Mouse (Mus musculus): ENCODE data around the gene Zfp109. TPM values are rescaled to one million over a fixed set of nuclear protein-coding genes. Genes with fewer than 3 reads are reported as not detected.
"Not testable (repeated sequence)": the region's sequence is repeated elsewhere in the genome, so short reads cannot be mapped to it uniquely, and the experiment has no call there.

Zfp109 gene
- 0.70 and 0.84 TPM in 2 replicates for polyA plus RNA-seq (2012; rRNA removed)

- peak within 1 kb of the TSS; percentile 74 for H3K4me3 ChIP-seq (ENCODE audit: control insufficient read depth, low read depth, low read length)
- TF ChIP-seq CTCF (IDR thresholded peaks at IDR 0.05; ENCODE audit: control insufficient read depth, insufficient read depth, insufficient replicate concordance, low read depth, low read length) (no peak), POLR2A (IDR thresholded peaks at IDR 0.05; ENCODE audit: control insufficient read depth, low read depth, low read length) (peak; percentile 57)
- peaks cover 6% of the 10 kb centered on the region for H3K4me1 ChIP-seq (ENCODE audit: control insufficient read depth, insufficient read depth, low read length)
- H3K27ac ChIP-seq (ENCODE audit: control insufficient read depth, insufficient read depth, low read depth, low read length) = no peak within 1 kb of the TSS
- H3K27me3 ChIP-seq (ENCODE audit: control insufficient read depth, insufficient read depth, low read length) = no peaks in the 10 kb centered on the region
- H3K36me3 ChIP-seq (ENCODE audit: control insufficient read depth, insufficient read depth, low read length) = no peaks in the 10 kb centered on the region
Observed at GRCm38 (mm10) chr7:24237040-24237791, at the start of gene Zfp109. Gene Zfp109, minus strand, starts transcription at chr7:24237560.

- TF ChIP-seq POLR2A (IDR thresholded peaks at IDR 0.05; ENCODE audit: control insufficient read depth, low read depth, low read length) = no peak
- no peak for TF ChIP-seq CTCF (IDR thresholded peaks at IDR 0.05; ENCODE audit: control insufficient read depth, insufficient read depth, insufficient replicate concordance, low read depth, low read length)
- H3K36me3 ChIP-seq (ENCODE audit: control insufficient read depth, insufficient read depth, low read length) = no peaks in the 10 kb centered on the region
- H3K27ac ChIP-seq (ENCODE audit: control insufficient read depth, insufficient read depth, low read depth, low read length) = no peak overlapping the region
- no peaks in the 10 kb centered on the region for H3K4me1 ChIP-seq (ENCODE audit: control insufficient read depth, insufficient read depth, low read length)
- no peaks in the 10 kb centered on the region for H3K27me3 ChIP-seq (ENCODE audit: control insufficient read depth, insufficient read depth, low read length)
- H3K4me3 ChIP-seq (ENCODE audit: control insufficient read depth, low read depth, low read length) = no peak overlapping the region
Observed at GRCm38 (mm10) chr7:24286916-24287315, 49.6 kb upstream of the Zfp109 start.

GRCm38 (mm10) chr7:24286090-24286489 is 48.7 kb upstream of the Zfp109 start:
- TF ChIP-seq CTCF (IDR thresholded peaks at IDR 0.05; ENCODE audit: control insufficient read depth, insufficient read depth, insufficient replicate concordance, low read depth, low read length) = peak; percentile 35
- TF ChIP-seq POLR2A (IDR thresholded peaks at IDR 0.05; ENCODE audit: control insufficient read depth, low read depth, low read length) = no peak

GRCm38 (mm10) chr7:24280858-24281145 is 43.4 kb upstream of the Zfp109 start:
- TF ChIP-seq POLR2A (IDR thresholded peaks at IDR 0.05; ENCODE audit: control insufficient read depth, low read depth, low read length) (no peak), CTCF (IDR thresholded peaks at IDR 0.05; ENCODE audit: control insufficient read depth, insufficient read depth, insufficient replicate concordance, low read depth, low read length) (no peak)
- no peaks in the 10 kb centered on the region; the same call in 1 of the 2 replicates for H3K4me1 ChIP-seq (ENCODE audit: control insufficient read depth, insufficient read depth, low read length)
- H3K27me3 ChIP-seq (ENCODE audit: control insufficient read depth, insufficient read depth, low read length) = no peaks in the 10 kb centered on the region
- H3K36me3 ChIP-seq (ENCODE audit: control insufficient read depth, insufficient read depth, low read length) = no peaks in the 10 kb centered on the region
- H3K4me3 ChIP-seq (ENCODE audit: control insufficient read depth, low read depth, low read length) = no peak overlapping the region
- H3K27ac ChIP-seq (ENCODE audit: control insufficient read depth, insufficient read depth, low read depth, low read length) = no peak overlapping the region

More at GRCm38 (mm10) chr7:24286090-24286489, 48.7 kb upstream of the Zfp109 start:
- no peak overlapping the region for H3K4me3 ChIP-seq (ENCODE audit: control insufficient read depth, low read depth, low read length)
- H3K27ac ChIP-seq (ENCODE audit: control insufficient read depth, insufficient read depth, low read depth, low read length) = no peak overlapping the region
- H3K4me1 ChIP-seq (ENCODE audit: control insufficient read depth, insufficient read depth, low read length) = no peaks in the 10 kb centered on the region
- no peaks in the 10 kb centered on the region for H3K36me3 ChIP-seq (ENCODE audit: control insufficient read depth, insufficient read depth, low read length)
- no peaks in the 10 kb centered on the region for H3K27me3 ChIP-seq (ENCODE audit: control insufficient read depth, insufficient read depth, low read length)

GRCm38 (mm10) chr7:24280031-24280857 is 42.9 kb upstream of the Zfp109 start:
- no peaks in the 10 kb centered on the region; the same call in 1 of the 2 replicates for H3K4me1 ChIP-seq (ENCODE audit: control insufficient read depth, insufficient read depth, low read length)
- H3K27ac ChIP-seq (ENCODE audit: control insufficient read depth, insufficient read depth, low read depth, low read length) = no peak overlapping the region
- no peak overlapping the region for H3K4me3 ChIP-seq (ENCODE audit: control insufficient read depth, low read depth, low read length)
- H3K27me3 ChIP-seq (ENCODE audit: control insufficient read depth, insufficient read depth, low read length) = no peaks in the 10 kb centered on the region
- TF ChIP-seq CTCF (IDR thresholded peaks at IDR 0.05; ENCODE audit: control insufficient read depth, insufficient read depth, insufficient replicate concordance, low read depth, low read length) (no peak), POLR2A (IDR thresholded peaks at IDR 0.05; ENCODE audit: control insufficient read depth, low read depth, low read length) (no peak)
- H3K36me3 ChIP-seq (ENCODE audit: control insufficient read depth, insufficient read depth, low read length) = no peaks in the 10 kb centered on the region

GRCm38 (mm10) chr7:24278771-24279170 is 41.4 kb upstream of the Zfp109 start:
- not testable (repeated sequence) for H3K36me3 ChIP-seq (ENCODE audit: control insufficient read depth, insufficient read depth, low read length); H3K4me1 ChIP-seq (ENCODE audit: control insufficient read depth, insufficient read depth, low read length); H3K27ac ChIP-seq (ENCODE audit: control insufficient read depth, insufficient read depth, low read depth, low read length); H3K4me3 ChIP-seq (ENCODE audit: control insufficient read depth, low read depth, low read length); H3K27me3 ChIP-seq (ENCODE audit: control insufficient read depth, insufficient read depth, low read length)

- H3K27ac ChIP-seq (ENCODE audit: control insufficient read depth, insufficient read depth, low read depth, low read length) = no peak overlapping the region
- no peak for TF ChIP-seq POLR2A (IDR thresholded peaks at IDR 0.05; ENCODE audit: control insufficient read depth, low read depth, low read length)
- no peak for TF ChIP-seq CTCF (IDR thresholded peaks at IDR 0.05; ENCODE audit: control insufficient read depth, insufficient read depth, insufficient replicate concordance, low read depth, low read length)
Observed at GRCm38 (mm10) chr7:24274456-24274855, 37.1 kb upstream of the Zfp109 start.

More at GRCm38 (mm10) chr7:24274456-24274855, 37.1 kb upstream of the Zfp109 start:
- Histone ChIP-seq H3K36me3 (ENCODE audit: control insufficient read depth, insufficient read depth, low read length) (no peaks in the 10 kb centered on the region), H3K4me1 (ENCODE audit: control insufficient read depth, insufficient read depth, low read length) (peaks cover 8% of the 10 kb centered on the region), H3K27me3 (ENCODE audit: control insufficient read depth, insufficient read depth, low read length) (no peaks in the 10 kb centered on the region), H3K4me3 (ENCODE audit: control insufficient read depth, low read depth, low read length) (no peak overlapping the region)
